Mouse (Mus musculus): Measurements from ENCODE around the gene Syne2.

GRCm38 (mm10) chr12:75825458-75825857 lies 7.5 kb downstream of the Syne2 start:
- TF ChIP-seq CTCF (IDR thresholded peaks at IDR 0.05; ENCODE audit: control insufficient read depth, insufficient read depth, low read length) (no peak), POLR2A (IDR thresholded peaks at IDR 0.05; ENCODE audit: borderline replicate concordance, control insufficient read depth, low read depth, low read length) (no peak)
